Mouse (Mus musculus) heart, adult 9 months (tissue): ENCODE results near the gene Atp1a4.

ENCODE experiments used
- DNase-seq, 2 experiments: peaks; one replicate each; pipeline ENCODE4 v3.0.0; 2022; ENCODE audit warnings: low spot score in 2 of 2

Atp1a4 gene

GRCm38 (mm10) chr1:172258314-172258713 is at the start of gene Atp1a4:
TSS of gene Atp1a4 (minus strand) at chr1:172258414.
- DNase-seq, result no peak

DNA sequence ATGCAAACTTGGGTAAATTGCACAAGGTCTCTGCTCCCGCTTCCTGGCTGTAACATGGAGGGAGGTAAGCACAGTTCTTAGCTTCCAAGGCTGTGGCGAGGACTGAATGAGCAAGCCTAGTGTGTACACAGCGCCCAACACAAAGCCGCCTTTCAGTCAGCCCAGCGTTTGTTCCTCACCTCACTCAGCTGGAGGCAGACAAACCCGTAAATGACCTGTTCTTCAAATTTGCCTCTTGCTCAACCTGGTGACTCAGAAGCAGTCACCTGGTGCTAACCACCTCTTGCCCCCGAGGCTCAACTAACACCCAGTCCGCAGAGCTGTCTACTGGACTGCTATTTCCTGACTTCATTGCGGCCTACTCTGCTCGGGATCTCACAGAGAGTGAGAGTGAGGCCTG is 49.7 kb upstream of the Atp1a4 start:
- DNase-seq, result no peak

- DNase-seq, result no peak
Measured at GRCm38 (mm10) chr1:172306885-172307284, 48.7 kb upstream of the Atp1a4 start.

GRCm38 (mm10) chr1:172306196-172306595 is 48.0 kb upstream of the Atp1a4 start:
- no peak for DNase-seq

- DNase-seq, result no peak
Measured at GRCm38 (mm10) chr1:172305635-172306034, 47.4 kb upstream of the Atp1a4 start.

DNA sequence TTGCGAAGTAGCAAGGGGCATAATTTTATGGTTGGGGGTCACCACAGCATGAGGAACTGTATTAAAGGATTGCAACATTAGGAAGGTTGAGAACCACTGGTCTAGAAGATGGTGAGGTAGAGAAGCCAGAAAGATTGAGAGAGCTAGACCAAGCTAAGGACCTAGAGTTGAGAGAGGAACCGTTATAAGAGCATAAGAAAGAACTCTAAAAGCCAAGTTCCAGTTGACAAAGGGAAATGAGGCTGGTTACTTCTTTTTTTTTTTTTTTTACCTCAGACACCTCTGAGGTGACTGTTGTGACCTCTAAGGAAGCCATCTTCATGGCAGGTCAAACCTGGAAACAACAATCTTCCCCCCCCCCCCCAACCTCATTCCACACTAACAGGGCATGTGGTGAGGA is 46.9 kb upstream of the Atp1a4 start:
- no peak for DNase-seq

DNA sequence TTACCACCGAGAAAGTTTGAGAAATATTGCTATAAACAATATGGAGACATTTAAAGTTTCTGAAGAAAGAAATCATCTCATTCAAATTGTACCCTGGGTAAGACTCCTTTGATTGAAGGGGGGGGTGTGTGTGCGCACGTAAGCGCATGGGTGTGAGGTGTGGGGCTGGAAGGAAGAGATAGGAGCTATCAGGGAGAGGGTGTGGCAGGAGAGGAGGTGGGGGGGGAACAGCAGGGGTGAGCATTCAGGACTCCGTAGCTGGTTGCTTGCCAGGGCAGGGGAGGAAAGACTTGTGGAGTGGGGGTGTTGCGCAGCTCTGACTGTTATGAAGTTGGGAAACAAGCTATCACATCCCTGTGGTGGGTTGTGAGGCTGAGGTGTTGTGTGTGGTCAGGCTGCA is 46.2 kb upstream of the Atp1a4 start:
- DNase-seq, result no peak

GRCm38 (mm10) chr1:172302851-172303250 is 44.6 kb upstream of the Atp1a4 start:
- DNase-seq, result no peak

DNA sequence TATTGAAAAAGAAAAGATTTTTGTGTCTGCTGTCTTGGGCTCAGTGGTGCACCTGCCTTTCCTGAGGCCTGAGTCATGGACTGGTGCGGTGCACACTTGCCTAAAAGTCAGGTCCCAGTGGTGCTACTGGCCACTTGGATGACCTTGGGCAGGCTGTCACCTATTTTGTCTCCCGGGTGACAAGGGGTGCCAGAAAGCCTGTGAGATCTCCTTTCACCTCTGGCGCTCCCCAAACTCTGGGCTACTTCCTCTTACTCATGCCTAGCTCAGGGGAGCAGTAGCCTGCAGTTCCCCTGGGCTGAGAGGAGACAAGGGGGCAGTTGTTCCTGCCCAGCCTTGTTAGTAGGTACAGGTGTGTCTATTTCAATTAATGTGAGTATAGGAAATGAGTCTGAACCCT is 44.1 kb upstream of the Atp1a4 start:
- no peak for DNase-seq

DNA sequence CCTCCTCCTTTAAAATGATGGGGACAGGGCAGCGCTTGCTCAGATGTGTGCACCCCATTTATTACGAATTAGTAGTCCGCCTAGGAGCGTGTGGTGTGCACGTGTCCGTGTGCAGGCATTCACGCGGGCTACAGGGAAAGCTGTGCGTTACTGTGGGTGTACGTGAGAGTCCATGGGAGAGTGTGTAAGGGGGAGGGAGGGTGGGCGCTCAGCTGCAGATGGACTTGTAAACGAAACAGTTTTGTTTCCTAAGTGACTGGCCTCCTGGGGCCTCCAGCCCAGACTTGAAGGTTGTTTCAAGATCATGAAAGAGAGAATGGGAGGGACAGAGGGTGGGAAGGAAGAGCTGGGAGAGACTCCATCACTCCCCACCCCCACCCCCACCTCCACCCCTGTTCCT is 43.0 kb upstream of the Atp1a4 start:
- no peak for DNase-seq

DNA sequence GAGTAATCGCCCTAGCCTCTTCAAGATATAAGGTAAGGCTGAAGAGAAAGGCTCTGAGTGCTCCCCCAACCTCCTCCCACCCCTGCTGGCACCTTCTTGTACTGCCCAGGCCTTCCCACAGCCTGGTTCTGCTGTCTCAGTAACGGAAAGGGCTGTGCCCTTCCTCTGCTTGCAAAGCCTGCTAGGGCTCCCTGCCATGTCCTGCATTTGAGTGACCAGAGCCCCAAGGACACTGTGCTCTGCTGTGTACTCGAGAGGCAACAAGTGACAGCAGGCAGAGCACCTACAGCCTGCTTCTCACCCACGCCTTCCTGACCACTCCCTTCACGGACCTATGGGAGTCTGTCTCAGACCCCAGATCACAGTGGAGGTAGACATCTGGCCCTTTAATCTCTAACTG is 42.0 kb upstream of the Atp1a4 start:
- DNase-seq, result peak; percentile 53 to 67

- DNase-seq, result no peak
Measured at GRCm38 (mm10) chr1:172299528-172299927, 41.3 kb upstream of the Atp1a4 start.

DNA sequence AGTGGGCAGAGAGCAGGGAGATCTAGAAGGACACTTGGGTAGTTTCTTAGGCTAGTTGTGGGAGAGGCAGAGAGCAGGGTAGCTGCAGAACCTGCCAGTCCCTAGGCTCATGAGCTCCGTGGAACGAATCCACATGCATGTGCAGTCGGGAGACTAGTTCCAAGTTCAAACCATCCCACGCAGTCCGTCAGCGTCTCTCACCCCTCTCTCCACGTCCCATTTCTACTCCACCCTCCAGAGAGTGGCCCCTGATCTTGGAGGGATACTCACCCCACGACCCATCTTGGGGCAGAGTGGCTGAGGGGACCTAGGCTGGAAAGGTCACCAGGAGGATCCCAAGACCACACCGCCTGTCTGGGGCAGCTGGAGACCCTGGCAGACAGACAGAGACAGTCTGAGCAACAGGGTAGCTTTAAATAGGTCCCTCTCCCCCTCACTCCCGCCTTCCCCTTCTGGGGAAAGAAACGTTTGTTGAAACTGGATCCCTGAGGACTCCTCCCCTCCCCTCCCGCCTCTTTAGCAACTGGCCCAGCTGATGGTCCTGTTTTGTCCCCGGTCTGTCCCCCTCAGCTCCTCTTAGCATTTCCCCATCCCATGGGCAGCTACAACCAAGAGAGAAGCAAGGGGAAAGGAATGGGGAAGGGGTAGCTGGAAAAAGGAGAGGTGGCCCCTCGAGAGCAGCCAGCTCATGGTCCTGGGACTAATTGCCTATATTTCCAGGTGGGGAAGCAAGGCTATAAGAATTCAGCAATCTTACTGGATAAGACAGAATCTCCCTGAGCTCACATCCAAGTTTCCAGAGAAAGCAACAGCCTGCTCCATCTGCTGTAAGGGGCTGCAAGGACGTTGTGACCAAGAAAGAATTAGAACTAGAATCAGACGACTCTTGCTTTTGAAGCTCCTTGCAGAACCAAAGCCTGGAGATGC is 39.7 kb upstream of the Atp1a4 start, which contains the start of gene Atp1a2:
TSS of gene Atp1a2 (minus strand) at position 454 of the 927 bp plus-strand sequence.
- peak; percentile 86 to 90 for DNase-seq

DNA sequence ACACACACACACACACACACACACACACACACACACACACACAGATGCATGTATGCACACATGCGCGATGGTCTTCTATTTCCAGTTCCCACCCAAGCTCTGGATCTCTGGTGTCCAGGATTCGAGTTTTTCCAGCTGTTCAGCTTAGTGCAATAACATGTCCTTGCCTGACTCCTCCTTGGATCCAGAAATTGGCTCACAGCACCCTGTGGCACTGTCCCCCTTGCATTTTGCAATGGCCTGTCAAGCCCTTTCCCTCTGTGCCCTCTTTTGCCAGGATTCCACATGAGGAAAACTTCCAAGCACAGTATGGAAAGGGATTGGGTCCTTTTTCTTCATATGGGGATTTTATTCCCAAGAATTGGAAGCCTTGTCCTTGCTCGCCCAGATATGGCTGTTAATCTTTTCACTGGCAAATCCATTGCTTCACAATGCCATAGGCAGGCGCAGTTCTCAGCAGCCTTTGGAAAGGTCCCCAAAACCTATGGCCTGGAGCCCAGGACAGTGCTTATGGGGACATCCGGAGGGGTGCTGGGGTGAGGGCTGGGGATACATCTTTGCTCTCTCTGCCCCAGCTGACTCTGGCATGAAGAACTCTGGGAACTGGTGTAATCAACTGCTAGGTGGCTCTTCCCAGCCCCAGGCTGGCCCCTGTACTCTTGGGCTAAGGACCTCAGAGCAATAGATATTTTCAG is 38.7 kb upstream of the Atp1a4 start:
- peak; percentile 71 to 79 for DNase-seq

GRCm38 (mm10) chr1:172295751-172296197 is 37.6 kb upstream of the Atp1a4 start:
- peak in 1 of 2 experiments; percentile 56 for DNase-seq

- no peak for DNase-seq
Measured at GRCm38 (mm10) chr1:172293449-172293848, 35.2 kb upstream of the Atp1a4 start.

- no peak for DNase-seq
Measured at GRCm38 (mm10) chr1:172292880-172293279, 34.7 kb upstream of the Atp1a4 start.

DNA sequence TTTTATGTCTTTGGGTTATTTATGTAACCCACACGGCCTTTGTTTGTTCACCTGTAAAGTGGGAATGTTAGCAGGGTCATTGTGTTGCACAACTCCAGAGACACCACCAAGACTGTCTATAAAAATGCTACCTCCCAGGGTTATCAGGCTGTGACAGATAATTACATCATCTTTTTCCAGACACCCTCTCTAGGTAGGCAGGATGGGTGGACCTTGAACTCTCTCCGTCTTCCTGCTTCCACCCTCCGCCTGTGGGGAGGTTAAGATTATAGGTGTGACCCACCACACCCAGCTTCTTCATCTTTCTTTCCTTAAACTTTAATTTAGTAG is 31.4 kb upstream of the Atp1a4 start:
- no peak for DNase-seq

- DNase-seq, result no peak
Measured at GRCm38 (mm10) chr1:172288900-172289616, 30.8 kb upstream of the Atp1a4 start.

- DNase-seq, result no peak
Measured at GRCm38 (mm10) chr1:172286740-172287139, 28.5 kb upstream of the Atp1a4 start.

DNA sequence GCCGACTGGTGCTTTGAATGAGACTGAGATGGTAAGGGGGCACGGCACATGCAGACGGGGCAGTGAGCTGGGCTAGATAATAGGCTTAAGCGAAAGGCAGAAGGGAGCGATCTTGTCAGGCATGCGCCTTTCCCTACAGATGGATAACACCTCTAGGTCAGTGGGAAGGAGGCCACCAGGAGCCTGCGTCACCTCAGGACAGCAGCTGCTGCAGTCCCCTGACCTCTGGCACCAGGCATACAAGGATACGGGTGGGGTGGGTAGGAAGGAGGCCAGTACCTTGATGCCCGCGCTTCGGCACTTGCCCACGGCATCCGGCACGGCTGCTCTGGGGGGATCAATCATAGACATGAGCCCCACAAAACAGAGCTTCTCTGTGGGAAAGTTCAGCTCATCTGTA is 26.0 kb upstream of the Atp1a4 start:
- DNase-seq, result no peak

DNA sequence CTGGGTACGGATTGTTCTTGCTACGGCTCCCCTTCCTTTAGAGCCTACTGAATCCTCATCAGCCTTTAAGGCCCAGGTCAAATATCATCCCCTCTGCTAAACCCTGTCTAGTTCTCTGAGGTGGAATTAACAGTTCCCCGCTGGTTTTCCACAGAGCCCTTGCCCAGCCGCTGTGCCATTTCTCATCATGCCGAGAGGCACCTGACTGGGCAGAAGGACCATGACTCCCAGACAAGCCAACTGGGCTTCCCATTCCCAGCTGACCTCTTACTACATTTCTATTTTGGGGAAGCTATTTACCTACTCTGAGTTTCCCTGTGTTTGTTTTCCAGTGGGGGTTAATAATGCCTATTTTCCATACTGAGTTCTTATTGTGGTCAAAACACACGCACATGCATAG is 24.9 kb upstream of the Atp1a4 start:
- DNase-seq, result no peak
